Comparison of ENCODE assay signal across 22 mouse cellular contexts in the genomic region with DNA sequence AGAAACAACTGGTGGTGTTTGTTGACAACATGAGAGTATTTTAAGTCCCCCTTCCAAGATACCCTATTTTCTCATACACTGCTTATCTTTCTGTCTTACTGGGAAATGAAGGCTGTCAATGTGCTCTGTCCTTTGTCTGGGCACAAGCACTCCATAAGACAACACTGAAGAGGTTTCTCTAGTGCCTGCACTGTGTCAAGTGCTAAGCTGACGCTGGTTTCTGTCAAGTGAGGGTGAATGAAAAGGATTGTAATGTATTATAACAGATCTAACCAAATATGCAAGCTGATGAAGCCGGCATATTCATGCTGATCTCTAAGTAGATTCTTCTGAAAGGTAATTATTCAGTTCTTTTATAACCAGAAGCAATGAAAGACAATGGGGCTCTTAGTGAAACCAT.
DNase-seq lines count a peak whose midpoint lies in the region; ATAC-seq lines count a peak whose summit lies in the region.
"Had no signal": no experiment of that assay in that cellular context is flagged by ENCODE, and none has a peak within 500 bp of the region (broad histone marks: within the 10 kb centered on the region; RNA-seq: fewer than 3 reads in every experiment).

No protein-coding gene starts in this region.

- H3K36me3 ChIP-seq in forebrain, embryonic 16.5 days (ENCODE audit: control insufficient read depth, insufficient read depth): no peaks in the 10 kb centered on the region
- no peaks in the 10 kb centered on the region for H3K36me3 ChIP-seq in forebrain, embryonic 12.5 days (replicated peaks)
- no peaks in the 10 kb centered on the region for H3K36me3 ChIP-seq in heart, embryonic 12.5 days
- H3K36me3 ChIP-seq in heart, embryonic 16.5 days (ENCODE audit: control insufficient read depth, insufficient read depth): no peaks in the 10 kb centered on the region
- H3K36me3 ChIP-seq: embryonic facial prominence, embryonic 10.5 days; hindbrain, embryonic 12.5 days had no signal

- no peaks in the 10 kb centered on the region for H3K9me3 ChIP-seq in forebrain, embryonic 16.5 days (ENCODE audit: control insufficient read depth, low read length)
- no peaks in the 10 kb centered on the region for H3K9me3 ChIP-seq in forebrain, embryonic 12.5 days
- no peaks in the 10 kb centered on the region for H3K9me3 ChIP-seq in heart, embryonic 12.5 days (replicated peaks)
- no peaks in the 10 kb centered on the region for H3K9me3 ChIP-seq in heart, embryonic 16.5 days (replicated peaks; ENCODE audit: control insufficient read depth, low read length)
- H3K9me3 ChIP-seq: embryonic facial prominence, embryonic 10.5 days; hindbrain, embryonic 12.5 days had no signal

- intact Hi-C loops in heart, postnatal 25 days (cut with DNase I): no loop called here

- no peak for DNase-seq in heart, adult 8-10 months (ENCODE audit: low spot score)
- no peak for DNase-seq in heart, postnatal 25 days (ENCODE audit: low spot score)
- peak; percentile 41 for DNase-seq in adipocyte (ENCODE audit: low spot score)
- DNase-seq in layer of hippocampus, postnatal 25 days (ENCODE audit: extremely low spot score in 1 of 2, low spot score in 1 of 2): no peak
- DNase-seq: adrenal gland, adult 2 months; adrenal gland, postnatal 25 days; cerebellum, adult 2 months; cerebellum, postnatal 10 days; gastrocnemius, postnatal 10 days; heart, postnatal 14 days; kidney, adult 11 months; kidney, adult 9 months had no signal

- H3K4me3 ChIP-seq in forebrain, embryonic 16.5 days (replicated peaks; ENCODE audit: low read length): no peak overlapping the region
- H3K4me3 ChIP-seq in forebrain, embryonic 12.5 days (replicated peaks): no peak overlapping the region
- no peak overlapping the region for H3K4me3 ChIP-seq in heart, embryonic 12.5 days
- no peak overlapping the region for H3K4me3 ChIP-seq in heart, embryonic 16.5 days (ENCODE audit: low read length)
- H3K4me3 ChIP-seq: embryonic facial prominence, embryonic 10.5 days; hindbrain, embryonic 12.5 days had no signal

- peaks cover 11% of the 10 kb centered on the region for H3K4me1 ChIP-seq in forebrain, embryonic 16.5 days (replicated peaks; ENCODE audit: control insufficient read depth, insufficient read depth, low read length)
- H3K4me1 ChIP-seq in forebrain, embryonic 12.5 days: peaks cover 15% of the 10 kb centered on the region
- peaks cover 57% of the 10 kb centered on the region for H3K4me1 ChIP-seq in heart, embryonic 12.5 days (replicated peaks)
- peaks cover 8% of the 10 kb centered on the region; the same call in 1 of the 2 replicates for H3K4me1 ChIP-seq in heart, embryonic 16.5 days (ENCODE audit: control insufficient read depth, insufficient read depth, low read length)

- 44% methylated on average over 2 of the region's 2 CpGs for WGBS in forebrain, embryonic 16.5 days
- 47% methylated on average over 2 of the region's 2 CpGs for WGBS in forebrain, embryonic 12.5 days
- WGBS in heart, embryonic 12.5 days: 20% methylated on average over 2 of the region's 2 CpGs
- 15% methylated on average over 2 of the region's 2 CpGs for WGBS in heart, embryonic 16.5 days

- no peak overlapping the region for H3K9ac ChIP-seq in forebrain, embryonic 16.5 days (replicated peaks; ENCODE audit: low read depth, low read length)
- no peak overlapping the region for H3K9ac ChIP-seq in forebrain, embryonic 12.5 days
- H3K9ac ChIP-seq in heart, embryonic 12.5 days: no peak overlapping the region
- no peak overlapping the region for H3K9ac ChIP-seq in heart, embryonic 16.5 days (ENCODE audit: low read length)
- H3K9ac ChIP-seq: hindbrain, embryonic 12.5 days had no signal

- no peaks in the 10 kb centered on the region for H3K27me3 ChIP-seq in forebrain, embryonic 16.5 days (replicated peaks; ENCODE audit: control insufficient read depth, insufficient read depth, low read length)
- no peaks in the 10 kb centered on the region for H3K27me3 ChIP-seq in forebrain, embryonic 12.5 days
- peaks cover 26% of the 10 kb centered on the region for H3K27me3 ChIP-seq in heart, embryonic 12.5 days (replicated peaks)
- H3K27me3 ChIP-seq in heart, embryonic 16.5 days (ENCODE audit: control insufficient read depth, insufficient read depth, low read length): 0 out of 2 replicates have a peak, but pooled peaks cover 5% of the 10 kb centered on the region
- H3K27me3 ChIP-seq: hindbrain, embryonic 12.5 days; Patski had no signal

- no peak overlapping the region for H3K27ac ChIP-seq in forebrain, embryonic 16.5 days (ENCODE audit: low read length)
- no peak overlapping the region for H3K27ac ChIP-seq in forebrain, embryonic 12.5 days
- H3K27ac ChIP-seq in heart, embryonic 12.5 days (ENCODE audit: poor library complexity, severe bottlenecking): no peak overlapping the region
- no peak overlapping the region for H3K27ac ChIP-seq in heart, embryonic 16.5 days (ENCODE audit: low read length)
- H3K27ac ChIP-seq: embryonic facial prominence, embryonic 10.5 days; hindbrain, embryonic 12.5 days; hindbrain, postnatal 0 days; kidney, postnatal 0 days had no signal

- ATAC-seq in forebrain, embryonic 16.5 days: peak; percentile 19; the same call in 1 of the 2 replicates
- no peak for ATAC-seq in forebrain, embryonic 12.5 days (ENCODE audit: low FRiP score)
- ATAC-seq in heart, embryonic 12.5 days (ENCODE audit: insufficient number of reproducible peaks, low FRiP score): 0 out of 2 replicates have a peak, but pooled peaks have one; percentile 49
- ATAC-seq in heart, embryonic 16.5 days (replicated peaks; ENCODE audit: extremely low read depth, insufficient read depth, low FRiP score): peak; percentile 71
- ATAC-seq: activated CD4-positive, CD25-positive, alpha-beta regulatory T cell, adult 4 months; Patski had no signal

- H3K4me2 ChIP-seq in forebrain, embryonic 16.5 days (ENCODE audit: low read length): no peak overlapping the region
- no peak overlapping the region for H3K4me2 ChIP-seq in forebrain, embryonic 12.5 days
- no peak overlapping the region for H3K4me2 ChIP-seq in heart, embryonic 12.5 days
- no peak overlapping the region for H3K4me2 ChIP-seq in heart, embryonic 16.5 days (ENCODE audit: low read depth, low read length)
- H3K4me2 ChIP-seq: hindbrain, embryonic 12.5 days had no signal
